Mouse (Mus musculus) liver, embryonic 16.5 days (tissue): ENCODE data around the gene Slc1a2. TPM values are rescaled to one million over a fixed set of nuclear protein-coding genes. Genes with fewer than 3 reads are reported as not detected.

Experiments
- polyA plus RNA-seq: library from polyadenylated mRNA; unstranded; fragments of >200 nt; fragmentation: Nextera tagmentation; extraction: Ambion mirVana; gene quantifications from 2 replicates; pipeline ENCODE4 v1.2.1, GENCODE M21; 2015

The Slc1a2 gene
- polyA plus RNA-seq, 1 experiment from 2014 or later = 1.5 TPM

Other genes starting within 250 kb of the Slc1a2 start
- gene Fjx1, start 206.2 kb upstream of the Slc1a2 start, polyA plus RNA-seq = 0.18 and 0.20 TPM in 2 replicates
- gene Pamr1, start 108.6 kb upstream of the Slc1a2 start, polyA plus RNA-seq = 8.6 TPM in 2 replicates
- gene Cd44, start 243.0 kb downstream of the Slc1a2 start, polyA plus RNA-seq = 14.5 and 15.8 TPM in 2 replicates